Mouse (Mus musculus): Measurements from ENCODE around the gene Alox5ap.

Gene Alox5ap

GRCm38 (mm10) chr5:149259093-149259492, 5.5 kb upstream of the Alox5ap start:
- in situ Hi-C loops (cut with MboI, MseI) = no loop called here

- in situ Hi-C loops (cut with MboI, MseI) = no loop called here
Measured at GRCm38 (mm10) chr5:149261449-149261848, 3.1 kb upstream of the Alox5ap start.

GRCm38 (mm10) chr5:149261866-149262265, 2.7 kb upstream of the Alox5ap start:
- in situ Hi-C loops (cut with MboI, MseI) = no loop called here

- in situ Hi-C loops (cut with MboI, MseI) = no loop called here
Measured at GRCm38 (mm10) chr5:149264878-149265279, 312 bp downstream of the Alox5ap start.

- in situ Hi-C loops (cut with MboI, MseI) = no loop called here
Measured at GRCm38 (mm10) chr5:149266761-149267221, 2.2 kb downstream of the Alox5ap start.

- in situ Hi-C loops (cut with MboI, MseI) = no loop called here
Measured at GRCm38 (mm10) chr5:149267493-149267892, 2.9 kb downstream of the Alox5ap start.

- in situ Hi-C loops (cut with MboI, MseI) = no loop called here
Measured at GRCm38 (mm10) chr5:149271291-149271690, 6.7 kb downstream of the Alox5ap start.

GRCm38 (mm10) chr5:149272535-149272934, 8.0 kb downstream of the Alox5ap start:
- in situ Hi-C loops (cut with MboI, MseI) = no loop called here

GRCm38 (mm10) chr5:149274390-149275104, 10.0 kb downstream of the Alox5ap start:
- in situ Hi-C loops (cut with MboI, MseI) = no loop called here

- in situ Hi-C loops (cut with MboI, MseI) = no loop called here
Measured at GRCm38 (mm10) chr5:149275105-149275494, 10.5 kb downstream of the Alox5ap start.

GRCm38 (mm10) chr5:149277529-149277928, 13.0 kb downstream of the Alox5ap start:
- in situ Hi-C loops (cut with MboI, MseI) = no loop called here

- in situ Hi-C loops (cut with MboI, MseI) = no loop called here
Measured at GRCm38 (mm10) chr5:149279273-149279844, 14.8 kb downstream of the Alox5ap start.

- in situ Hi-C loops (cut with MboI, MseI) = no loop called here
Measured at GRCm38 (mm10) chr5:149283009-149283408, 18.4 kb downstream of the Alox5ap start.

- in situ Hi-C loops (cut with MboI, MseI) = no loop called here
Measured at GRCm38 (mm10) chr5:149283821-149284220, 19.3 kb downstream of the Alox5ap start.

GRCm38 (mm10) chr5:149286021-149286420, 21.5 kb downstream of the Alox5ap start:
- in situ Hi-C loops (cut with MboI, MseI) = no loop called here

GRCm38 (mm10) chr5:149287148-149288038, 22.8 kb downstream of the Alox5ap start:
- in situ Hi-C loops (cut with MboI, MseI) = no loop called here

GRCm38 (mm10) chr5:149291266-149291665, 26.7 kb downstream of the Alox5ap start:
- in situ Hi-C loops (cut with MboI, MseI) = loop anchor here (5.0 kb wide), 1 partner anchor 36 kb away; no protein-coding TSS in a partner anchor

GRCm38 (mm10) chr5:149293071-149293470, 28.5 kb downstream of the Alox5ap start:
- in situ Hi-C loops (cut with MboI, MseI) = loop anchor here (5.0 kb wide), 1 partner anchor 34 kb away; no protein-coding TSS in a partner anchor

- in situ Hi-C loops (cut with MboI, MseI) = no loop called here
Measured at GRCm38 (mm10) chr5:149296808-149297207, 32.2 kb downstream of the Alox5ap start.

- in situ Hi-C loops (cut with MboI, MseI) = no loop called here
Measured at GRCm38 (mm10) chr5:149297464-149297863, 32.9 kb downstream of the Alox5ap start.

- in situ Hi-C loops (cut with MboI, MseI) = no loop called here
Measured at GRCm38 (mm10) chr5:149298234-149298633, 33.7 kb downstream of the Alox5ap start.

Data from regulatory T cell (primary cell).